Mouse (Mus musculus) forebrain, embryonic 11.5 days (tissue): ENCODE measurements around the gene Tmem63a. TPM values are rescaled to one million over a fixed set of nuclear protein-coding genes. Genes with fewer than 3 reads are reported as not detected.
A peak's percentile ranks its signal among the peaks of the same experiment; 100 is the strongest.

Source experiments
- ATAC-seq: fragments of 200-750 bp; cut with Nextera tagmentation; replicated peaks from 2 replicates; pipeline ENCODE4 v1.8.0; 2017; ENCODE audit warnings: moderate TSS enrichment; ENCODE audit not compliant: low FRiP score
- DNase-seq: peaks from one replicate; pipeline ENCODE4 v3.0.0-alpha.2; 2017; ENCODE audit warnings: low spot score
- H3K27ac ChIP-seq: fragments of 300-500 bp; sonication (generic); 2 replicates; pipeline ENCODE4 v1.5.1; 2014; ENCODE audit warnings: low read depth, low read length
- H3K27me3 ChIP-seq: fragments of 300-500 bp; sonication (generic); 2 replicates; pipeline ENCODE4 v1.6.1; 2014; ENCODE audit warnings: mild to moderate bottlenecking, low read length, mixed read lengths; ENCODE audit not compliant: control insufficient read depth, insufficient read depth
- H3K36me3 ChIP-seq: fragments of 300-500 bp; sonication (generic); 2 replicates; pipeline ENCODE4 v1.6.1; 2014; ENCODE audit warnings: mild to moderate bottlenecking, low read length, moderate library complexity, mixed read lengths; ENCODE audit not compliant: control insufficient read depth, insufficient read depth
- H3K4me1 ChIP-seq: fragments of 300-500 bp; sonication (generic); replicated peaks from 2 replicates; pipeline ENCODE4 v1.6.1; 2014; ENCODE audit warnings: low read length, mixed read lengths; ENCODE audit not compliant: control insufficient read depth, insufficient read depth
- H3K4me2 ChIP-seq: fragments of 300-500 bp; sonication (generic); 2 replicates; pipeline ENCODE4 v1.6.1; 2014; ENCODE audit warnings: low read depth, mild to moderate bottlenecking, low read length, moderate library complexity, mixed read lengths; ENCODE audit not compliant: severe bottlenecking
- H3K4me3 ChIP-seq: fragments of 300-500 bp; sonication (generic); 2 replicates; pipeline ENCODE4 v1.5.1; 2014; ENCODE audit warnings: low read depth, low read length
- H3K9ac ChIP-seq: fragments of 300-500 bp; sonication (generic); 2 replicates; pipeline ENCODE4 v1.6.1; 2014; ENCODE audit warnings: low read length
- H3K9me3 ChIP-seq: fragments of 300-500 bp; sonication (generic); 2 replicates; pipeline ENCODE4 v1.6.1; 2016; ENCODE audit warnings: low read length, mixed read lengths; ENCODE audit not compliant: control insufficient read depth
- WGBS: fragments of 180-500 bp; shearing (Covaris S2); extraction: QIAGEN DNeasy Blood & Tissue Kit; methylation state at CpG from one replicate; pipeline ENCODE4 v1.1.7; 2014; 5-methylcytosine and 5-hydroxymethylcytosine counted together
- polyA plus RNA-seq: library from polyadenylated mRNA; unstranded; fragments of >200 nt; fragmentation: Nextera tagmentation; extraction: Ambion mirVana; gene quantifications from 2 replicates; pipeline ENCODE4 v1.2.1, GENCODE M21; 2014

Tmem63a gene
- polyA plus RNA-seq, 1 experiment from 2014 or later = 2.7 TPM

DNA sequence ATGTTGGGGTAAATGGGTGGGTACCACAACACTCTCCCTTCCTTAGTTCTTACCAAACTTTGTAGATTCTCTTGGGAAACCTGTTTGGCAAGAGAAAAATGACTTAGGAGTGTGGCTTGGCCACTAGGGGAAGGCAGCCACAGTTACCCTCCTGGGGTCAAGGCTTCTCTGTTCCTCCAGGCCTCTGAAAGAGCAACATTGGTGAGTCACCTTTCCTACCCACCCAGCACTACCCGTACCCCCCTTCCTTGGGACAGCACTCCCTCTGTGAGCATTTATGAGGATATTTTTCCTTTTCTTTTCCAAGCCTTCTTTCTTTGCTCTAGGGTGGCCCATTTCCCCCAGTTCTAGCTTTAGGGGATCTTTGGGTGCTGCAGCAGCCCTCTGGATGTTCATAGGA is 1.8 kb downstream of the Tmem63a start:
- H3K27me3 ChIP-seq = peaks cover 26% of the 10 kb centered on the region
- DNase-seq = no peak
- H3K4me1 ChIP-seq = peaks cover 4% of the 10 kb centered on the region; the same call in 1 of the 2 replicates
- ATAC-seq = no peak
- no peak overlapping the region for H3K4me2 ChIP-seq
- no peak overlapping the region for H3K9ac ChIP-seq
- H3K4me3 ChIP-seq = no peak overlapping the region
- no peaks in the 10 kb centered on the region for H3K9me3 ChIP-seq
- WGBS = 75% methylated on average over 1 of the region's 1 CpGs
- no peak overlapping the region for H3K27ac ChIP-seq
- H3K36me3 ChIP-seq = no peaks in the 10 kb centered on the region

DNA sequence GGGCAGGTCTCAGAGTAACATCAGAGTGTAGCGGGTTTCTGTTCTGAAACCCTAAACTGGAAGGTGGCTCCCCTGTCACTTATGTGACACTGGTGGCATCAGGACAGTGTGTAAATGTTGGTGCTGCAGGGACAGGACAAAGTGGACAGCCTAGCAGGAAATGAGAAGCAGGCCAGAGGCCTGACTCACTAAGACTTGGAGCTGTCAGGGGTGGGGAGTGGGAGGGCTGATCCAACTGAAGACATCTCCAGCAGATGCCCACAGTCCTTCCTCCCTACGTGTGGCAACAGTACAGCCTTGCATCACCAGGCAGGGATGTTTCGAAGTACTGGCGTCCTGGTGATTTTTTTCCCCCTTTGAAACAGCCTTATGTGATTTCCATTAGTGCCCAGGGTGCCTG is 2.4 kb downstream of the Tmem63a start:
- WGBS = 81% methylated on average over 4 of the region's 4 CpGs
- no peak overlapping the region for H3K9ac ChIP-seq
- peaks cover 26% of the 10 kb centered on the region for H3K27me3 ChIP-seq
- no peak overlapping the region for H3K4me2 ChIP-seq
- H3K9me3 ChIP-seq = no peaks in the 10 kb centered on the region
- DNase-seq = no peak
- no peak overlapping the region for H3K4me3 ChIP-seq
- peaks cover 4% of the 10 kb centered on the region; the same call in 1 of the 2 replicates for H3K4me1 ChIP-seq
- no peak overlapping the region for H3K27ac ChIP-seq
- no peaks in the 10 kb centered on the region for H3K36me3 ChIP-seq
- ATAC-seq = no peak

DNA sequence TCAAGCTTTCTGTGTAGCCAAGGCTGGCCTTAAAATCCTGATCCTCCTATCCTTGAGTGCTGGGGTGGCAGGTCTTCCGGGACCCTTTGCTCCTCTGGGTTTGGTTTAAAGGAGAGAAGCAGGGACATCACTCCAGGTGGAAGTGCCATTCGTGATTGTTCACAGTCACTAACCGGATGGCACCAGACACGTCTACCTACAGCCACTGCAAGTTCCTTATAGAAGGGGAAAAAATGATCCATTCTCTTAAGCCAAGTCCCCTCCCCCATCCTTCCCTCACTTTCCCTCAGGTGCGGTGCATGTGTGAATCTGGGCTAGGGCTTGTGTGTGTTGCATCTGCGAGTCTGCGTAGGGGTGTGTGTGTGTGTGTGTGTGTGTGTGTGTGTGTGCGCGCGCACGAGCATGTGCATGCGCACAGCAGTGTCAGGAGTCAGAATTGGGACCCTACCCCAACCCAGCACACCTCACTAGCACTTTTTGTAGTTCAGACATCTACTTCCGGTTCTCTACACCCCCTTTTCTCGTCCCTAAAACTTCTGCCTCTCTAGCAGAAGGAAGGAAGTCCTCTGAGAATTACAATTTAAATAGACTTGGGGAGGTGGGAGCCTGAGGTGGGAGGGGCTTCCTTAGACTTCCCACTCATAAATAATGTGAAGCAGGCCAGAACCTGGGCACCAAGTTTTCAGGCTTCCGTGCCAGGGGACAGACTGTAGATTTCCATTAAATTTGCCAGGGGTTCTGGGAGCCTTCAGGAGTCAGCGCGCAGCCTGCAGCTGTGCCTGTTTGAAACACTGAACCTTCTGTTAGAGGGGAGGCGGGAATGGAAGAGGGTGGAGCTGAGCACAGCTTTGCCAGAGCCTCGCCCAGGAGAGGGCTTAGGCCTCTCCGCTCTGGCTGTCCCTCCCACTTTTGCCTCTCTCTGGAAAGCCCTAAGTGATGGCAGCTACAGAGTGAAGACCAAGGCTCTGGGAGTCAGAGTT is 3.1 kb downstream of the Tmem63a start:
- Histone ChIP-seq H3K27ac (no peak overlapping the region), H3K36me3 (no peaks in the 10 kb centered on the region), H3K9ac (peak overlapping the region; percentile 0; the same call in 1 of the 2 replicates), H3K4me3 (no peak overlapping the region), H3K9me3 (no peaks in the 10 kb centered on the region), H3K4me2 (peak overlapping the region; percentile 28; the same call in 1 of the 2 replicates), H3K4me1 (peaks cover 4% of the 10 kb centered on the region; the same call in 1 of the 2 replicates), H3K27me3 (peaks cover 26% of the 10 kb centered on the region)
- 27% methylated on average over 20 of the region's 20 CpGs for WGBS
- ATAC-seq (peak; percentile 54; the same call in 1 of the 2 replicates), DNase-seq (peak; percentile 67)

DNA sequence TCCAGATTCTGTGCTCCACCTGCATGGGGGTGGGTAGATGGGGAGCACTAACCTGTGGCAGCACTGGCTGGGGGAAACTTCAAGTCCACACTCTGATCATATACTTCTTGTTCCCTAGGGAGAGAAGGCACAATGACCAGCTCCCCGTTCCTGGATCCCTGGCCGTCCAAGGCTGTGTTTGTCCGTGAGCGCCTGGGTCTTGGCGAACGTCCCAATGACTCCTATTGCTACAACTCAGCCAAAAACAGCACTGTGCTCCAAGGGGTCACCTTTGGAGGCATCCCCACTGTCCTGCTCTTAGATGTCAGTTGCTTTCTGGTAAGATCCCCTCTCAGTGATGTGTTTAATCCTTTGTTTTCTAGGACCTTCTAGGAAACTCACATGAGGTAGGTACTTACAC is 4.3 kb downstream of the Tmem63a start:
- H3K4me2 ChIP-seq = no peak overlapping the region
- no peak overlapping the region for H3K4me3 ChIP-seq
- ATAC-seq = no peak
- 93% methylated on average over 6 of the region's 6 CpGs for WGBS
- H3K4me1 ChIP-seq = peaks cover 4% of the 10 kb centered on the region; the same call in 1 of the 2 replicates
- H3K36me3 ChIP-seq = no peaks in the 10 kb centered on the region
- H3K27me3 ChIP-seq = peaks cover 19% of the 10 kb centered on the region
- H3K27ac ChIP-seq = no peak overlapping the region
- DNase-seq = no peak
- no peak overlapping the region for H3K9ac ChIP-seq
- H3K9me3 ChIP-seq = no peaks in the 10 kb centered on the region

DNA sequence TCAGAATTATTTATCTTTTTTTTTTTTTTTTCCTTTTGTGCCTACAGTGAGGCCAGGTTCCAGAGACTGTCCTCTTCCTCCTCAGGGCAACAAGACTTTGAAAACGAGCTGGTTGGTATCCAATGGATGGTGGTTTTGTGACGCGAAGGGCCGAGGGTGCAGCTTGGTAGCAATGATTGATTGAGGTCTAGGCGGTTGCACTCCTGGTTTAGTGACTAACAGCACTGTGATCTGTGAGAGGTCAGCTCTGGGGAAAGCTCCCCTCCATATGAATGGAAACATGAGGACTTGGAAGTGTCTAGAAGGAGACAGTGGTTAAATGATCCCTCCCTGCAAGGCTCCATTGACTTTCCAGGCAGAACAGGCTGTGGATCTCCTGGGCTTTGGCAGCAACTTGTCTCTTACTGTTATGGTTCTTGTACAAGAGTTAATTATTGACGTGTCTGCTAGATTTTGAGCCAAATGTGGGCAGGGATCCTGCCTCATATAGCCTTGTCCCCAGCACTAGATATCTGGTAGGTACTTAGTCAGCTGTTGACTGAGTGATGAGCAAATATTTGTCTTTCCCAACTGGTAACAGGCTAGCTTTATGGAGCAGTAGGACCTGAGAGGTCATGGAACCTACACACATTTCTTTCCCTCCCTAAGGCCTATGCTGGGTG is 10.1 kb downstream of the Tmem63a start:
- Histone ChIP-seq H3K4me1 (peaks cover 3% of the 10 kb centered on the region; the same call in 1 of the 2 replicates), H3K9me3 (no peaks in the 10 kb centered on the region), H3K4me3 (no peak overlapping the region), H3K4me2 (no peak overlapping the region), H3K27me3 (no peaks in the 10 kb centered on the region), H3K27ac (no peak overlapping the region), H3K9ac (no peak overlapping the region), H3K36me3 (no peaks in the 10 kb centered on the region)
- WGBS = 86% methylated on average over 6 of the region's 6 CpGs
- DNase-seq (no peak), ATAC-seq (no peak)

DNA sequence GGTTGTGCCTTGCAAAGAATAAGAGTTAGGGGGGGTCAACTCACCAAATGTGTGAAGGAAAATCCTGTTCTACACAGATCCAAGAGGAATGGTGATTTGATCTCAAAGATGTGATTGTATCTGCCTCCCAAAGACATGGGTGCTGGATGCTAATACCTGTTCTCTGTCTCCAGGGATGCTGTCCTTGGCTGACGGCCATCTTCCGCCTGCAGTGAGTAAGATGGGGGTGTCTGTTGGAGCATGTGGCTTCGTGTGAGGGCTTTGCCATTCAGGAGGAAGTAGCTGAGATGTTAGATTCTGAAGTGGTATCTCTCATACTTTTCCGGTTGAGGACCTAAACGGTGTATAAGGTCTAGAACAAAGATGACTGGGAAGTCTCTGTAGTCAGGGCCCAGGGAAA is 10.7 kb downstream of the Tmem63a start:
- Histone ChIP-seq H3K4me1 (peaks cover 3% of the 10 kb centered on the region; the same call in 1 of the 2 replicates), H3K36me3 (no peaks in the 10 kb centered on the region), H3K4me2 (no peak overlapping the region), H3K4me3 (no peak overlapping the region), H3K27ac (no peak overlapping the region), H3K9me3 (no peaks in the 10 kb centered on the region), H3K9ac (no peak overlapping the region), H3K27me3 (no peaks in the 10 kb centered on the region)
- DNase-seq = no peak
- no peak for ATAC-seq
- WGBS = 91% methylated on average over 5 of the region's 5 CpGs

DNA sequence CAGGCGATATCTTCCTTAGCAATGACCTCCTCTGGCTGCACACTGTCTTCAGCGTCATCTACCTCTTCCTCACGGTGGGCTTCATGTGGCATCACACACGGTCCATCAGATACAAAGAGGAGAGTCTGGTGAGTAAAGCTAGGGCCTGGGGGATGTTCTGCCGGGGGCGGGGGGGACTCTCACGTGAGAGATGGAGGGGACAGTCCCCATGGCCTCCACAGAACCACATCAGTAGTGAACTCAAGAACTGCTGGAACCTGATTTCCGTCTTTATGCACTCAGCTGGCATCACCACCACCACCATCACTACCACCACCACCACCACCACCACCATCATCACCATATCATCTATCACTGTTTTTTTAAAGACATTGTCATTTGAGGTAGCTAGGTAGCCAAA is 14.3 kb downstream of the Tmem63a start:
- no peak overlapping the region for H3K9ac ChIP-seq

DNA sequence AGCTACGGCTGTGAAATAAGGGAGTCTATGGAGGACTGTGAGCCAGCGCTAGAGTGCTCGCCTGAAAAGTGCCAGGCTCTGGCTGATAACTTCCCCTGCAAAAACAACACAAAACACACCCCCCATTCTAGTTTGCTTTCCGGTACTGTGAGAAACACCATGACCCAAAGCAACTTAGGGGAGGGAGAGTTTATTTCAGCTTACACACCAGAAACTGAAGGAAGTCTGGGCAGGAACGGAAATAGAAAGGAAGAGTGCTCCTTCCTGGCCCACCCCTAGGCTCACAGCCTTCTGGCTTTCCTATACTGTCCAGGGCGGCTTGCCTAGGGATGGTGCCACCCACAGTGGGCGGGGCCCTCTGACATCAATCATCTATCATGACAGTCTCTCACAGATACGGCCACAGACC is 14.8 kb downstream of the Tmem63a start:
- DNase-seq = no peak
- Histone ChIP-seq H3K4me3 (no peak overlapping the region), H3K27ac (no peak overlapping the region), H3K9ac (no peak overlapping the region), H3K27me3 (no peaks in the 10 kb centered on the region), H3K4me2 (no peak overlapping the region), H3K9me3 (no peaks in the 10 kb centered on the region), H3K4me1 (peaks cover 3% of the 10 kb centered on the region; the same call in 1 of the 2 replicates), H3K36me3 (no peaks in the 10 kb centered on the region)
- WGBS = 86% methylated on average over 8 of the region's 8 CpGs
- no peak for ATAC-seq

More for the DNA sequence above, 14.3 kb downstream of the Tmem63a start:
- no peaks in the 10 kb centered on the region for H3K27me3 ChIP-seq
- WGBS = 86% methylated on average over 8 of the region's 8 CpGs
- H3K36me3 ChIP-seq = no peaks in the 10 kb centered on the region
- ATAC-seq = no peak
- peaks cover 3% of the 10 kb centered on the region; the same call in 1 of the 2 replicates for H3K4me1 ChIP-seq
- no peak for DNase-seq
- H3K27ac ChIP-seq = no peak overlapping the region
- no peak overlapping the region for H3K4me2 ChIP-seq
- no peak overlapping the region for H3K4me3 ChIP-seq
- no peaks in the 10 kb centered on the region for H3K9me3 ChIP-seq
